Mouse (Mus musculus) spleen, adult 2 months (tissue): ENCODE data around the gene Sox13. TPM values are rescaled to one million over a fixed set of nuclear protein-coding genes. Genes with fewer than 3 reads are reported as not detected.

Experiments
- DNase-seq, 2 experiments: peaks; one replicate each; pipeline versions ENCODE4 v3.0.0 to v3.0.0-alpha.2; 2012 to 2021; ENCODE audit warnings: low spot score in 2 of 2, low read depth in 1 of 2
- H3K27ac ChIP-seq: fragments of 200-500 bp; 2 replicates; pipeline ENCODE4 v1.5.1; 2012; ENCODE audit warnings: low read length, inconsistent platforms; ENCODE audit not compliant: insufficient read depth
- H3K27me3 ChIP-seq: fragments of 200-500 bp; 2 replicates; pipeline ENCODE4 v1.6.1; 2012; ENCODE audit warnings: mild to moderate bottlenecking, moderate library complexity, low read length, inconsistent platforms; ENCODE audit not compliant: control insufficient read depth, insufficient read depth
- H3K36me3 ChIP-seq: fragments of 200-500 bp; 2 replicates; pipeline ENCODE4 v1.6.1; 2012; ENCODE audit warnings: mild to moderate bottlenecking, low read length, inconsistent platforms; ENCODE audit not compliant: control insufficient read depth, insufficient read depth
- H3K4me1 ChIP-seq: fragments of 200-500 bp; 2 replicates; pipeline ENCODE4 v1.6.1; 2011; ENCODE audit warnings: inconsistent platforms; ENCODE audit not compliant: control insufficient read depth, insufficient read depth, insufficient read length
- H3K4me3 ChIP-seq: fragments of 200-500 bp; 2 replicates; pipeline ENCODE4 v1.5.1; 2011; ENCODE audit warnings: mild to moderate bottlenecking, inconsistent platforms; ENCODE audit not compliant: insufficient read depth, insufficient read length; ENCODE audit errors: extremely low read depth
- CTCF ChIP-seq: fragments of 200-500 bp; IDR thresholded peaks from 2 replicates; pipeline ENCODE4 v1.5.1; 2011; ENCODE audit warnings: mild to moderate bottlenecking, inconsistent platforms; ENCODE audit not compliant: insufficient read depth, insufficient read length, insufficient replicate concordance; ENCODE audit errors: extremely low read depth
- POLR2A ChIP-seq: fragments of 200-500 bp; IDR thresholded peaks from 2 replicates; pipeline ENCODE4 v1.6.1; 2011; ENCODE audit warnings: low read depth, low read length, inconsistent platforms
- WGBS: fragments of 180-500 bp; shearing (Covaris S2); methylation state at CpG from one replicate; pipeline ENCODE4 v1.1.7; 2018; 5-methylcytosine and 5-hydroxymethylcytosine counted together
- polyA plus RNA-seq: library from polyadenylated mRNA; depleted of rRNA; stranded (reverse); fragments of >200 nt; gene quantifications from 2 replicates; pipeline ENCODE4 v1.2.3, GENCODE M21; 2012

Sox13 gene
- polyA plus RNA-seq, 1 experiment, result 13.6 TPM

DNA sequence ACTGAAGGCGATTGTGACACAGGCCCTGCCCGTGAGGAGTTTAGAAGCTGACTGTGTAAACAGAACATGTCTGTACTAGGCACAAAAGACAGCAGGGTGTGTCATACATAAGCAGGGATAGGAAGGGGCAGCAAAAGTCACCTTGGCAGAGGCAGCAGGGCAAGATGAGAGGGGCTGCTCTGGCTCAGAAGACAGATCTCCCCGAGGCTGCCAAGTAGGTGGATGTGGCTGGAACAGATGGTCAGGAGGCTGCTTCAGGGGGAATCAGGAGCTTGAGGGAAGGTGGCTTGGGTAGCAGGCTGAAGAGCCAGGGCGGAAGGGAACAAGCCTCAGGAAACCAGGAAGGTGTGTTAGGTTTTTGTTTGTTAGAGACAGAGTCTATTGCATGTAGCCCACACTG is 53.8 kb downstream of the Sox13 start:
- WGBS, result 82% methylated on average over 4 of the region's 4 CpGs
- H3K27me3 ChIP-seq, result no peaks in the 10 kb centered on the region

DNA sequence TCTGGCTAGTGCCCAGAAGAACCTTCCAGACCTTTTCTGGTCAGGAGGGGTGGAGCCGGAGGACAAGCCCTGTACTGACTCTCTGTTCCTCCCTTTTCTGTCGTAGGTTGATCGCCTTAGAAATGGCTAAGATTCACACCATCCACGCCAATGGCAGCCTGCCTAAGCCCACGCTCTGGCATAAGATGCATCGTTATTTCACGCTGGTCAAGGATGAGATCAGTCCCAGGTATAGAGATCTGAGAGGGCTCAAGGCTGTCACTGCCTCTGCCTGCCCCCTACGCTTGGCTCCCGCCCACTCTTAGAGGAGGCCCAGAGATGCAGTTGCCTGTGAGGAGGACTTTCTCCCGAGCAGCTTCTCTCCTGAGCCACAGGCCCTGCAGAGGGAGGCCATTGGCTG is 55.5 kb downstream of the Sox13 start:
- TF ChIP-seq CTCF, result no peak
- TF ChIP-seq POLR2A, result no peak
- 78% methylated on average over 10 of the region's 10 CpGs for WGBS
- H3K36me3 ChIP-seq, result no peaks in the 10 kb centered on the region
- H3K4me1 ChIP-seq, result peaks cover 14% of the 10 kb centered on the region
- DNase-seq, result no peak
- H3K27me3 ChIP-seq, result peaks cover 5% of the 10 kb centered on the region; the same call in 1 of the 2 replicates
- H3K27ac ChIP-seq, result no peak overlapping the region
- H3K4me3 ChIP-seq, result no peak overlapping the region

More for the DNA sequence above, 53.8 kb downstream of the Sox13 start:
- no peak overlapping the region for H3K27ac ChIP-seq
- H3K4me3 ChIP-seq, result no peak overlapping the region
- TF ChIP-seq POLR2A (no peak), CTCF (no peak)
- H3K36me3 ChIP-seq, result no peaks in the 10 kb centered on the region
- peaks cover 8% of the 10 kb centered on the region; the same call in 1 of the 2 replicates for H3K4me1 ChIP-seq
- DNase-seq, result no peak

DNA sequence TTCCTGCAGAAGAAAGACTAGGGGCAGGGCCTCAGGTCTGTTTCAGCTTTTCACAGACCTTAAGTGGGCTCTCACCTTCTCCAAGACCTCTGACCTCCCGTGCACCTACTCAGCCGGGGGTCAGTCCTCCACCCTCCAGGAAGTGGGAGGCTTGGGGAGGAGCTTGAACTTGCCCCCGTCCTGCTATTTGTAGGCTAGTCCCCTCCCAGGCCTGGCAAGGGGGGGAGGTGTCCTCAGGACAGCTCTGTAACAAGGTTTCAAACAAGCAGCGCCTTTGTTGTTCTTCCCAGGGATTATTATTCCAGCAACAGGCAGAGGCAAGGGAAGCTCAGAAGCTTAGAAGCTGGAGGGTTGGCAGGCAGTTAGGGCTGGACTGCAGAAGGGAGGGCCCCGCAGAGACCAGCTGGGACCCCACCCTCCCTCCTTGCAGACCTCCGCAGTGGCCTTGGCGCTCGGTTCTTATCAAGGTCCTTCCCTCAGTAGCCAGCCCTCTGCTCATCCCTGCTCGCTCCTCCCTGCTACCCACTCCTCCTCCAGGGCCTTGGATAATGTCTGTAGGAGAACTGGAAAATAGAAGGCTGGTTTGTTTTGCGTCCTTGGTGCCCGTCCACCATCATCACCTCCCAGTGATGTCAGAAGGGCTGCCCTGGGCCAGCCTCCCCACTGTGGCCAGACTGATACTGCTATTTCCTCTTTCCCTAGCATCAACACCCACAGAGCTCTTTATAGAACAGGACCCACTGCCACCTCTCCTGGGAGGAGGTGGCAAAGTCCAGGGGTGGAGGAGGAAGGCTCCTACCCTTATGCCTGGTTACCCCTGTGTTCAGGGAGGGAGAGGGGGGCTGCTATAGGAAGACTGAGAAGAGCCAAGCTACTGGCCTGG is 56.3 kb downstream of the Sox13 start:
- DNase-seq, result no peak
- TF ChIP-seq POLR2A (no peak), CTCF (no peak)
- Histone ChIP-seq H3K27me3 (peaks cover 9% of the 10 kb centered on the region; the same call in 1 of the 2 replicates), H3K27ac (0 out of 2 replicates have a peak overlapping the region, but pooled peaks have one; percentile 10), H3K36me3 (no peaks in the 10 kb centered on the region), H3K4me3 (no peak overlapping the region), H3K4me1 (peaks cover 15% of the 10 kb centered on the region)
- WGBS, result 52% methylated on average over 11 of the region's 11 CpGs

DNA sequence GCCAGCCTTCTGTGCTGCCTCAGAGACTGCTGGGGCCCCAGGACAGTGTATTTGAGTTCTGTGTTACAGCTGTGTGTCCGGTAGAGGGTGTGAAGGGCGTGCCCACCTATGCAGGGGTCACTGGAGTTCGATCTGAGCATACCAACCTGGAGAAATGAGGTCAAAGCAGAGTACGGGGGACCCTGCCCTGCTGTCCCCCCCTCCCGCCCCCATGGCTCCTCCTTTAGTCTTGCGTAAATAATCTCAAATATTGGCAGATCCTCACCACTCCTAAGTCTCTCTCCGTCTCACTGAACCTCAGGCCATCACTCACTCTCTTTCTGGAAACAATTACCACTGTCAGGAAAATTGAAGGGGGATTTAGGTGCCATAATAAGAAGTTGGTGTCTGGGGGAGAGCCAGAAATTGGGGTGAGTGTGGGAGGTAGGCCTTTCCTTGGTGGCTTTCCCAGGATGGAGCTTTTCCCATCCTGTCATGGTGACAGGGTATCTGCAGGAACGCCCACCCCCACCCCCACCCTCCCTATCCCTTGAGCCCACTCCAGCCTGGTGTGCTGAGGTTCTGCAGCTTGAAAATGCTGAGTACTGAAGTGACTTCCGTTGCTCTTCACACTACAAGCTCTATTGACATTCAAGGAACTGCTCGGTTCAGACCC is 57.1 kb downstream of the Sox13 start:
- TF ChIP-seq POLR2A (no peak), CTCF (no peak)
- H3K36me3 ChIP-seq, result no peaks in the 10 kb centered on the region
- peaks cover 9% of the 10 kb centered on the region; the same call in 1 of the 2 replicates for H3K27me3 ChIP-seq
- peaks cover 15% of the 10 kb centered on the region for H3K4me1 ChIP-seq
- no peak for DNase-seq
- H3K27ac ChIP-seq, result 0 out of 2 replicates have a peak overlapping the region, but pooled peaks have one; percentile 10
- H3K4me3 ChIP-seq, result no peak overlapping the region
- whole genome bisulfite sequencing, result 60% methylated on average over 10 of the region's 10 CpGs

DNA sequence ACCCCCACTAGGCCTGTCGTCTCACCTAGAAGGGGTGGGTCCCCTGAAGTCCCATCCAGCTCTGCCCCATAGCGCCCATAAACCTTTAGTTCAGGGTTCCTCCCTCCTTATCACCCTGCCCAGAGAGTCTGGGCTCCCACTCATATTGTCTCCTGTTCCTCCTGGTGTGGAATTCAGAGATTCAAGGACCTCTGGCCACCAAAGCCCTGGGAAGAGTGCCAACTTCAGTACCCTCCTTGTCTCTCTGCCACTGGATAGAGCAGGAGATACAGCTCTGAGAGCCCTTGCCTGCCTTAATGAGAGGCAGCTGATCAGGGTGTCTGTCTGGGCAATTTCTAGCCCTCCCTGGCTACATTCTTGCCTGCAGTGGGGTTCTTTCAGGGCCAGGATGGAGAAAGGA is 59.3 kb downstream of the Sox13 start:
- peaks cover 15% of the 10 kb centered on the region for H3K4me1 ChIP-seq
- no peak for DNase-seq
- WGBS, result 79% methylated on average over 2 of the region's 2 CpGs
- no peak for TF ChIP-seq CTCF
- TF ChIP-seq POLR2A, result no peak
- H3K27ac ChIP-seq, result no peak overlapping the region
- H3K36me3 ChIP-seq, result no peaks in the 10 kb centered on the region
- H3K4me3 ChIP-seq, result no peak overlapping the region
- H3K27me3 ChIP-seq, result peaks cover 9% of the 10 kb centered on the region; the same call in 1 of the 2 replicates

DNA sequence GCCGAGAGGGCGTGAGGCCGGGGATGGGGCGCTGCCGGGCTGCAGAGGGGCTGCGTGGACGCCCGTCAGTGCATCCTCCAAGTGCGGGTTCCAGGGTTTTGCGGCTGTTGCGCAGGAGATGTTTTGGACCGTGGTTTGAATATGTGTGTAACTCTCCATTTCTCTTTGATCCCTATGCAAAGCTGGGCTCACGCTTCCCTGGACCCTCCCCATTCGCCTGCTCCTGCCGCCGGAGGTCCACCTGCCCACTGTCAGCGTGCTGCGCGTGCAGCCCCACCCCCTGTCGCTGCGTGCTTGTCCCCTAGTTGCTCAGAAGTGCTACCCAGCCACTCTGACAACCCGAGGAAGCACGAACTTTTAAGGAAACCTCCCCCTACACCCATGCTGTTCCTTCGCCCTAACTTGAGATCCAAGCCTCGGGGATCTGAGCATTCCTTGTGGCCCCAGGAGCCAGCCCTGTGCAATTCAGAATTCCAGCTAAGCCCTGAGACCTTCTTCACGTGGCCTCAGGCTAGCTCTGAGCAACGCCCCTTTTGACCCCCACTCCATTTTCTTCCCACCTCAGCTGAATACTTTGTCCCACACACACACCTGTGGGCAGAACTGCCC is 60.1 kb downstream of the Sox13 start:
- 14% methylated on average over 27 of the region's 27 CpGs for WGBS
- H3K4me3 ChIP-seq, result peak overlapping the region; percentile 58; the same call in 1 of the 2 replicates
- no peak for DNase-seq

More for the DNA sequence above, 60.1 kb downstream of the Sox13 start:
- peaks cover 9% of the 10 kb centered on the region; the same call in 1 of the 2 replicates for H3K27me3 ChIP-seq
- TF ChIP-seq POLR2A (no peak), CTCF (no peak)
- no peak overlapping the region for H3K27ac ChIP-seq
- H3K4me1 ChIP-seq, result peaks cover 15% of the 10 kb centered on the region
- H3K36me3 ChIP-seq, result no peaks in the 10 kb centered on the region
